Mouse (Mus musculus) thymus, adult 2 months (tissue): ENCODE results near the gene Epm2aip1.

Source experiments
- CTCF ChIP-seq: fragments of 200-500 bp; IDR thresholded peaks from 2 replicates; pipeline ENCODE4 v1.5.1; 2012; ENCODE audit warnings: mild to moderate bottlenecking, control low read depth, low read length, moderate library complexity, borderline replicate concordance; ENCODE audit not compliant: control insufficient read depth, poor library complexity, insufficient read depth; ENCODE audit errors: extremely low read depth
- POLR2A ChIP-seq: fragments of 200-500 bp; IDR thresholded peaks from 2 replicates; pipeline ENCODE4 v1.6.1; 2012; ENCODE audit warnings: mild to moderate bottlenecking, low read length, control low read depth, moderate library complexity; ENCODE audit not compliant: control insufficient read depth, poor library complexity, insufficient read depth; ENCODE audit errors: extremely low read depth

DNA sequence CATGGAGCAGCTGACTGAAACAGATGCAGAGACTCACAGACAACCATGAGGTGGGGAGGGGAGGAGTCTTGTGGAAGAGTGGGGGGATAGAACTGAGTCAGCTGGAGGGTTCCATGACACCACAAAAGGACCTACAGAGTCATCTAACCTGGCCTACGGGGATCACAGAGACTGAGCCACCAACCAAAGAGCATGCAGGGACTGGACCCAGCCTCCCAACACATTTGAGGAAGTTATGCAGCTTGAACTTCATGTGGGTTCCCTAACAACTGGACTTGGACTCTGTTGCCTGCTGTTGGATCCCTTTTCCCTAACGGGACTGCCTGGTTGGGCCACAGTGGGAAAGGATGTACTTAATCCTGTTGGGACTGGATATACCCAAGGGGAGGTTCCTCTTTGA is 23.6 kb downstream of the Epm2aip1 start:
- TF ChIP-seq CTCF (no peak), POLR2A (no peak)
